Mouse (Mus musculus) liver, postnatal 0 days (tissue): ENCODE measurements at regions not wholly inside any gene's neighbourhood (a gene's known extent, or its start where the extent isn't known, plus 50 kb on each side); places are given as distances from the start of the nearest gene placed in this dataset.

ENCODE experiments used
- ATAC-seq: fragments of 200-750 bp; cut with Nextera tagmentation; 2 replicates; pipeline ENCODE4 v1.8.0; 2017; ENCODE audit warnings: mild to moderate bottlenecking, moderate library complexity
- DNase-seq: peaks from one replicate; pipeline ENCODE4 v3.0.0-alpha.2; 2016
- H3K27ac ChIP-seq: fragments of 300-500 bp; sonication (generic); 2 replicates; pipeline ENCODE4 v1.5.1; 2014; ENCODE audit warnings: antibody characterized with exemption, moderate library complexity, mild to moderate bottlenecking, low read depth
- H3K27me3 ChIP-seq: fragments of 300-500 bp; sonication (generic); 2 replicates; pipeline ENCODE4 v1.6.1; 2014; ENCODE audit warnings: low read length, control low read depth, mixed read lengths; ENCODE audit not compliant: insufficient read depth
- H3K36me3 ChIP-seq: fragments of 300-500 bp; sonication (generic); replicated peaks from 2 replicates; pipeline ENCODE4 v1.6.1; 2014; ENCODE audit warnings: mild to moderate bottlenecking, control low read depth, low read length, moderate library complexity, mixed read lengths; ENCODE audit not compliant: insufficient read depth
- H3K4me1 ChIP-seq: fragments of 300-500 bp; sonication (generic); 2 replicates; pipeline ENCODE4 v1.6.1; 2014; ENCODE audit warnings: antibody characterized with exemption, mild to moderate bottlenecking, control low read depth; ENCODE audit not compliant: insufficient read depth
- H3K4me2 ChIP-seq: fragments of 300-500 bp; sonication (generic); 2 replicates; pipeline ENCODE4 v1.6.1; 2014; ENCODE audit warnings: low read depth, mild to moderate bottlenecking, low read length, moderate library complexity, mixed read lengths
- H3K4me3 ChIP-seq: fragments of 300-500 bp; sonication (generic); 2 replicates; pipeline ENCODE4 v1.5.1; 2014; ENCODE audit warnings: low read depth, low read length
- H3K9ac ChIP-seq: fragments of 300-500 bp; sonication (generic); replicated peaks from 2 replicates; pipeline ENCODE4 v1.6.1; 2014; ENCODE audit warnings: mild to moderate bottlenecking, moderate library complexity
- H3K9me3 ChIP-seq: fragments of 300-500 bp; sonication (generic); 2 replicates; pipeline ENCODE4 v1.6.1; 2016; ENCODE audit warnings: mild to moderate bottlenecking, control low read depth, low read length, mixed read lengths
- CTCF ChIP-seq: sonication (generic); IDR thresholded peaks from 2 replicates; pipeline ENCODE4 v1.5.1; 2016; ENCODE audit warnings: antibody characterized with exemption, low read depth
- EP300 ChIP-seq: IDR thresholded peaks from 2 replicates; pipeline ENCODE4 v1.6.1; 2016; ENCODE audit warnings: antibody characterized with exemption, low read depth, mild to moderate bottlenecking
- WGBS: fragments of 180-500 bp; shearing (Covaris S2); extraction: QIAGEN DNeasy Blood & Tissue Kit; methylation state at CpG from one replicate; pipeline ENCODE4 v1.1.7; 2014; ENCODE audit not compliant: insufficient replicate concordance; 5-methylcytosine and 5-hydroxymethylcytosine counted together

DNA sequence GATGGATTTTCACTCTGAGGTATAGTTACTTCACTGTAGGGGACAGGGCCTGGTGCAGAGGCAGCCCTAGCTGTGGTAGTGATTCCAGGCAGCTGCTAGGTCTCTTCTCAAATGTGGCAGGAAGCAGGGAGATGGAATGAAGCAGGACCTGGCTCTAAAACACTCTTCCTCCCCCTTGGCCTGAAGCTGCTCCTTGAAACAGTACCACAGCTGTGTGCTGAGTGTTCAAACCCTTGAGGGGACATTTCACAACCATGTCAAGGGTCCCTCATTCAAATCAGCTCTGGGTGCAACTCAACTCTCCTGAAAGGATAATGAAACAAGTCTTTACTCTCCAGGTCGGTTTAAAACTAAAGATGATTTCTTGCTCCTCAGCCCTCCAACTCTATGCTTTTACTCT lies 317.6 kb downstream of the Irs2 start:
- no peaks in the 10 kb centered on the region for H3K4me1 ChIP-seq
- DNase-seq (no peak), ATAC-seq (no peak)
- H3K4me3 ChIP-seq, result no peak overlapping the region
- no peak overlapping the region for H3K4me2 ChIP-seq
- 77% methylated on average over 1 of the region's 1 CpGs for WGBS
- H3K36me3 ChIP-seq, result no peaks in the 10 kb centered on the region
- H3K27me3 ChIP-seq, result no peaks in the 10 kb centered on the region
- H3K9me3 ChIP-seq, result no peaks in the 10 kb centered on the region
- no peak overlapping the region for H3K9ac ChIP-seq
- TF ChIP-seq CTCF, result no peak
- TF ChIP-seq EP300, result no peak
- H3K27ac ChIP-seq, result no peak overlapping the region

DNA sequence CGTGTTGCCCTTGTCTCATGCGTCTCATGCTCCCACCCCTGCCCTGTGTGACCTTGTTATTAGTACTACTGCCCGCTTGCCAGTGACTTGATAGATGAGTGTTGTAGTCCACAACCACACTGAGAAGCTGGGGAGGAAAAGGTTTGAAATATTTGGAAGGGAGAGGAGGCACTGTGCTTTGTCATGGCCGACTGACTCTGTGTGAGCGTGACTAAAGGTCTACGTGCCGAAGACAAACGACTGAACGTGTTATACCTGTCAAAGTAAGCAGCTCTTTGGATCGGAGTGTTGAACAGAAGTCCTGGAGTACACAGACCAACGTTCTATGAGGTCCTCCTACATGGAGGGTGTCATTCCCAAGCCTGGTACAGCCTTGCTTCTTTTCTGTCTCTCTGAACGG lies 318.4 kb downstream of the Irs2 start:
- TF ChIP-seq CTCF (no peak), EP300 (no peak)
- 75% methylated on average over 12 of the region's 12 CpGs for WGBS
- ATAC-seq, result no peak

DNA sequence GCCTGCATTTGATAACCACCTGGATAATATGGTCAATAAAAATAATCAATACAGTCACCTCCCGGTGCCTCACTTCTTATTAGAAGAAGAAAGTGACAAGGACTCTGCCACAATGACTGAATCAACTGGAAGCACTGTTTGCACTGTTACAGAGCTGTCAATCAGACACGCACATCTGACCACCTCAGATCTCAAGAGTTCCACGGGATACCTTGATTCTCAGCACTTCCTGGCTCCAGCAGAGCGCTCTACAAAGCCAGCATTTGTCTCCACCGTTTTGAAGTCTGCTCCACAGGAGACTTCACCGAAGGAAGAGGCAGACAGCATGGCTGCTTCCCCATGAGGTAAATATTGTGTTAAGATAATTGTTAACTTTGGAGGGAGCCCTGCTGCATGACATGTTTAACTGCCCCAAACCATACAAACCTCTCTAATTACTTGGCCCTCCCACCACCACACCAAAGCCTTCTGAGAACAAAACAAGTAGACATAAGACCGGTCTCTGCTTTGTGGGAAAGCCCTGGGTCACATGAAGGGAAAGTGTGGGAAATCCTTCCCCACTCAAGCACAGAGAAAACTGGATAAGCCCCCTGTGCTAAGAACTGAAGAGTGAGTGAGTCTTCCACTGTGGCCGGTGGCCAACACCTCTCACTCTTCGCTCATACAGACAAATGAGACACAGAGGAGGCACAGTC lies 320.2 kb downstream of the Irs2 start:
- H3K9ac ChIP-seq, result no peak overlapping the region
- no peaks in the 10 kb centered on the region for H3K4me1 ChIP-seq
- TF ChIP-seq CTCF, result no peak
- TF ChIP-seq EP300, result no peak
- ATAC-seq (no peak), DNase-seq (no peak)
- H3K4me2 ChIP-seq, result no peak overlapping the region
- no peak overlapping the region for H3K4me3 ChIP-seq
- WGBS, result 46% methylated on average over 9 of the region's 9 CpGs
- no peak overlapping the region for H3K27ac ChIP-seq
- H3K9me3 ChIP-seq, result no peaks in the 10 kb centered on the region
- H3K27me3 ChIP-seq, result no peaks in the 10 kb centered on the region
- no peaks in the 10 kb centered on the region for H3K36me3 ChIP-seq

More for the DNA sequence above, 318.4 kb downstream of the Irs2 start:
- no peak overlapping the region for H3K4me2 ChIP-seq
- H3K9me3 ChIP-seq, result no peaks in the 10 kb centered on the region
- H3K36me3 ChIP-seq, result no peaks in the 10 kb centered on the region
- H3K27ac ChIP-seq, result no peak overlapping the region
- no peak overlapping the region for H3K9ac ChIP-seq
- no peaks in the 10 kb centered on the region for H3K4me1 ChIP-seq
- H3K27me3 ChIP-seq, result no peaks in the 10 kb centered on the region
- no peak for DNase-seq
- H3K4me3 ChIP-seq, result no peak overlapping the region
